Mouse (Mus musculus): ENCODE results near the gene Vmn2r114. TPM values are rescaled to one million over a fixed set of nuclear protein-coding genes. Genes with fewer than 3 reads are reported as not detected.
"Not testable (repeated sequence)": the region's sequence is repeated elsewhere in the genome, so short reads cannot be mapped to it uniquely, and the experiment has no call there.

The Vmn2r114 gene
- not detected for total RNA-seq (2021)
- long read RNA-seq, experiment 1, result 0 reads
- long read RNA-seq, experiment 2, result 0 reads

DNA sequence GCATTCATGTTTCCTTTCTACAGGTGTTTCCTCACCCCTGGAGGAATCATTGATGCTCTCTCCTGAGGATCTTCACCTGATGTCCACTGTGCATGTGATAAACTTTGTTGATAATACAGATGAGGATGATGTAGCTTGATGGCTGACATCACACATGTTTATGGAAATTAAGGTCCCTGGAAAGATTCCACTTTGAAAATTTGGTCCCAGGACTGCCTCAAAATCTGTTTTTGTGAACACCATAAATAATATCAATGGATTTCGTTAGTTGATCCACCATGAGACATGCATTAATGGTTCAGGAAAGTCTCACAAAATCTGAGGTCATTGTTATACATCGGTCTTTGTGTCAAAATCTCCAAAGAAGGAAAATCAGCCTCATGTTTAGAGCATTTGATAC lies at the start of gene Vmn2r114:
Gene Vmn2r114 (minus strand): TSS at position 101 of the 400 bp plus-strand sequence.
- not testable (repeated sequence) for DNase-seq

DNA sequence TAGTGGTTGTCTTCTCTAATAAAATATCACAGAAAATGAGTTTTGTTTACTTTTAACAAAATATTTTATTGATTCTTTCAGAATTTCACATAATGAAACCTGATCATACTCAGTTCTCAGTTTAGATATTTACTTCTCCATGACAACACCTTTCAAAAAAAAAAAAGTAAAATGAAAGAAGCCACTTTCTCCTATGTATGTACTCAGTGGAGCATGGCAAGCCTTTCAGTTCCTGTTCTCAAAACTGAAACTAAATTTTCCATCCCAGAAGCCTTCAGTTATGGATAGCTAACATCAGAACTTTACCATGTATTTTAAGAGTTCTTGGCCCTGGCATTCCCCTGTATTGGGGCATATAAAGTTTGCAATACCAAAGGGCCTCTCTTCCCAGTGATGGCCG lies 39.3 kb upstream of the Vmn2r114 start:
- no peak for DNase-seq

DNA sequence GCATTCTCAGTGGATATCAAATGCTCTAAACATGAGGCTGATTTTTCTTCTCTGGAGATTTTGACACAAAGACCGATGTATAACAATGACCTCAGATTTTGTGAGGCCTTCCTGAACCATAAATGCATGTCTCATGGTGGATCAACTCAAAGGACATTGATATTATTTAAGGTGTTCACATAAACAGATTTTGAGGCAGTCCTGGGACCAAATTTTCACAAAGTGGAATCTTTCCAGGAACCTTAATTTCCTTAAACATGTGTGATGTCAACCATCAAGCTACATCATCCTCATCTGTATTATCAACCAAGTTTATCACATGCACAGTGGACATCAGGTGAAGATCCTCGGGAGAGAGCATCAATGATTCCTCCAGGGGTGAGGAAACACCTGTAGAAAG lies 31.1 kb upstream of the Vmn2r114 start, which contains the start of gene Vmn2r115:
Gene Vmn2r115 (plus strand): TSS at position 301 of the 400 bp plus-strand sequence.
- not testable (repeated sequence) for DNase-seq

DNA sequence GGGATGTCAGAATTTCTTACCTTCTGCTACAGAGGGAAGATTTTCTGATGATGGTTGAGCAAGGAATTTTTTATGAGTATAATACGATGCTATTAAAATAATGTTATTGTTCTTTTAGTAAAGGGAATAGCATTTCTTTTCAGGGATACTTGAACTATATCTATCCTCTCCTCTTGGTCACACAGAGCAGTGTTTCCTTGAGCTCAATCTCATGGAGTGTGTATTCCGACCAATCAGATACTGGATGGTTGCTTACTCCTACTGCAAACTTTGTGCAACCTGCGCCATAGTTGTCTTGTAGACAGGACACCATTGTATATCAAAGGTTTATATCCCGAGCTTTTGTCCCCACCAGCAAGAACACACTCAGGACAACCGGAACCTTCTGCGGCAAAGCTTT lies 18.3 kb upstream of the Vmn2r114 start:
- DNase-seq, result no peak

Other genes with a start within 250 kb of the Vmn2r114 start
- 1 to 10 TPM; 3.1 to 3.4 TPM for gene Zfp40, start 119.3 kb downstream of the Vmn2r114 start, total RNA-seq (2021)
- not detected for gene Vmn2r115, start 31.2 kb upstream of the Vmn2r114 start, total RNA-seq (2021)
- gene Vmn2r116, start 72.1 kb upstream of the Vmn2r114 start, total RNA-seq (2021), result not detected
- not detected for gene Vmn2r117, start 167.2 kb upstream of the Vmn2r114 start, total RNA-seq (2021)